Mouse (Mus musculus) stomach, embryonic 16.5 days (tissue): ENCODE measurements at regions not wholly inside any gene's neighbourhood (a gene's known extent, or its start where the extent isn't known, plus 50 kb on each side); places are given as distances from the start of the nearest gene placed in this dataset.

Experiments used
- ATAC-seq: fragments of 200-750 bp; cut with Nextera tagmentation; 2 replicates; pipeline ENCODE4 v1.8.0; 2017; ENCODE audit warnings: moderate number of reproducible peaks, moderate TSS enrichment; ENCODE audit not compliant: insufficient read depth, low FRiP score
- H3K27ac ChIP-seq: fragments of 300-500 bp; sonication (generic); 2 replicates; pipeline ENCODE4 v1.5.1; 2014; ENCODE audit warnings: low read length
- H3K27me3 ChIP-seq: fragments of 300-500 bp; sonication (generic); 2 replicates; pipeline ENCODE4 v1.6.1; 2014; ENCODE audit warnings: low read length, control low read depth, mixed read lengths; ENCODE audit not compliant: control insufficient read depth, insufficient read depth
- H3K36me3 ChIP-seq: fragments of 300-500 bp; sonication (generic); 2 replicates; pipeline ENCODE4 v1.6.1; 2014; ENCODE audit warnings: low read length; ENCODE audit not compliant: control insufficient read depth, insufficient read depth
- H3K4me1 ChIP-seq: fragments of 300-500 bp; sonication (generic); 2 replicates; pipeline ENCODE4 v1.6.1; 2014; ENCODE audit warnings: low read length, control low read depth, mixed read lengths; ENCODE audit not compliant: control insufficient read depth, insufficient read depth
- H3K4me2 ChIP-seq: fragments of 300-500 bp; sonication (generic); 2 replicates; pipeline ENCODE4 v1.6.1; 2014; ENCODE audit warnings: low read depth, low read length, mixed read lengths
- H3K4me3 ChIP-seq: fragments of 300-500 bp; sonication (generic); replicated peaks from 2 replicates; pipeline ENCODE4 v1.5.1; 2014; ENCODE audit warnings: mild to moderate bottlenecking, low read length
- H3K9ac ChIP-seq: fragments of 300-500 bp; sonication (generic); 2 replicates; pipeline ENCODE4 v1.6.1; 2014; ENCODE audit warnings: low read length
- H3K9me3 ChIP-seq: fragments of 300-500 bp; sonication (generic); replicated peaks from 2 replicates; pipeline ENCODE4 v1.6.1; 2016; ENCODE audit warnings: low read length, control low read depth; ENCODE audit not compliant: control insufficient read depth
- WGBS: fragments of 180-500 bp; shearing (Covaris S2); extraction: QIAGEN DNeasy Blood & Tissue Kit; methylation state at CpG from one replicate; pipeline ENCODE4 v1.1.7; 2014; 5-methylcytosine and 5-hydroxymethylcytosine counted together

DNA sequence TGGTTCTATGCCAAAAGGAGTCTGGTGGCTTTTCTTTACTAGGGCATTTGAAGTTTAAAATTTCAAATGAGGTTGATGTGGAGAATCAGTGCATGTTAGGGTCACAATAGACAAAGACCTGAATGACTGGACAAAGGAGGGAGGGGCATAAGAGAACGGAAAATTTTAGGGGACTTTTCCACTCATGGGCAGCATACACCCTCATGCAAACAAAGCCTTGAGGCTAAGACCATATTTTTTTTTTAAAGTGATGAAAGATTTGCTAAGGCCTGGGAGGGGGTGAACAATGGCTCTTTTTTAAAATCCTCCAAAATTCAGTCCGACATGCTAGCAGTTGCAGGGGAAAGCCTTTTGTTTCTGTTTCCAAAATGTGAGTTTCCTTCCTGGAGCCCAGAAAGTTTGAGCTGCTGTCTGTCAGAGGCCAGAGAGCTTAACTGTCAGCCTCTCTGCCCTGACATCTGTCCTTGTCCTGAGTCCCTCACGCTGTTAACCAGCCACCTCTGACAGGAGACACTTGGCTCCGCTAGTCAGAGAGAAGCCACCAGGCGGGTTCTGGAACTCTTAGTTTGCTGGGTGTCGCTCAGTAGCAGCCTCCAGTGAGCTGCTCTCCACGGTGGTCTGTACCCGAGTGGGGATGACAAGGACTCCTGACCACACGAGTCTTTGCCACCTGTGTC lies 92.3 kb downstream of the 1700020N01Rik start:
- no peak for ATAC-seq
- H3K4me1 ChIP-seq = peaks cover 4% of the 10 kb centered on the region
- H3K27me3 ChIP-seq = no peaks in the 10 kb centered on the region
- no peak overlapping the region for H3K4me3 ChIP-seq
- no peaks in the 10 kb centered on the region for H3K36me3 ChIP-seq
- no peak overlapping the region for H3K4me2 ChIP-seq
- H3K27ac ChIP-seq = no peak overlapping the region
- WGBS = 32% methylated on average over 9 of the region's 9 CpGs
- no peaks in the 10 kb centered on the region for H3K9me3 ChIP-seq
- H3K9ac ChIP-seq = peak overlapping the region; percentile 41; the same call in 1 of the 2 replicates

DNA sequence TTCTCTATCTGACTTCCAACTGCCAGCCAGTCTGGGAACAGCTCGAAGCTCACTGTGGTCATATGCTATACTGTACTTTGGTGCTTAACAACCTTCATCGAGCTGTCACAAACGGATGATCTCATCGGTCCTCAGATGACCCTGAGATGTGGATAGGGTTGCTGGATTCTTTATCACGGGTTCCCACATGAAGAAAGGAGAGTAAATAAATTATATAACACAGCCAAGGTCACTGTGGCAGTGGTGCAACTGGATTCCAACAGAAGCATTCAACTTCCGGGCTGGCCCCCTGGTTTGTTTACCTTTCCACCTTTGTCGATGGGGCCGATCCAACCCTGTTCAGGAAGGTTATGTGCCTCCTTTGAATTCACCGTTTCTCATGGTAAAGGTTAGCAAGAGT lies 93.1 kb downstream of the 1700020N01Rik start:
- 19% methylated on average over 9 of the region's 9 CpGs for WGBS
- no peak overlapping the region for H3K4me3 ChIP-seq
- peaks cover 4% of the 10 kb centered on the region for H3K4me1 ChIP-seq
- ATAC-seq = peak; percentile 87
- no peaks in the 10 kb centered on the region for H3K9me3 ChIP-seq
- no peak overlapping the region for H3K4me2 ChIP-seq
- no peak overlapping the region for H3K27ac ChIP-seq
- no peaks in the 10 kb centered on the region for H3K36me3 ChIP-seq
- no peaks in the 10 kb centered on the region for H3K27me3 ChIP-seq
- H3K9ac ChIP-seq = no peak overlapping the region

DNA sequence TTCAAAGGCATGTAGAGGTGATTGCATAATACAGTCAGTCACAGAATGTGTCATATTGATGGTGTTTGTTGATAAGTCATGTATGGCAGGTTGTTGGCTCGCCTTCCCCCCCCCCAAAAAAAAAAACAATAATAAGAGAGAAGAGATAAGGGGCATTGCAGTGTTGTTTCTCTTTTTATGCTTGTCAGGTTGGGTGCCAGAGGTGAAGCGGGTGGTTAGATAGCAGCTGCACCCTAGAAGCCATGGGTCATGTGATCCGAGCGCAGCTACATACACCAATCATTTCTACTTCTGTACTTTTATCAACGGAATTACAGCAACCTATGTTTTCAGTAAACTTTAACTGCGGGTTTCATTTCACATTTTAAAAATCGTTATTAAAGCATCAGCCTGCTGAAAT lies 94.5 kb downstream of the 1700020N01Rik start:
- no peak for ATAC-seq
- WGBS = 75% methylated on average over 7 of the region's 7 CpGs
- Histone ChIP-seq H3K4me2 (no peak overlapping the region), H3K4me3 (no peak overlapping the region), H3K27ac (no peak overlapping the region), H3K27me3 (no peaks in the 10 kb centered on the region), H3K9ac (no peak overlapping the region), H3K4me1 (peaks cover 4% of the 10 kb centered on the region), H3K36me3 (no peaks in the 10 kb centered on the region), H3K9me3 (no peaks in the 10 kb centered on the region)

DNA sequence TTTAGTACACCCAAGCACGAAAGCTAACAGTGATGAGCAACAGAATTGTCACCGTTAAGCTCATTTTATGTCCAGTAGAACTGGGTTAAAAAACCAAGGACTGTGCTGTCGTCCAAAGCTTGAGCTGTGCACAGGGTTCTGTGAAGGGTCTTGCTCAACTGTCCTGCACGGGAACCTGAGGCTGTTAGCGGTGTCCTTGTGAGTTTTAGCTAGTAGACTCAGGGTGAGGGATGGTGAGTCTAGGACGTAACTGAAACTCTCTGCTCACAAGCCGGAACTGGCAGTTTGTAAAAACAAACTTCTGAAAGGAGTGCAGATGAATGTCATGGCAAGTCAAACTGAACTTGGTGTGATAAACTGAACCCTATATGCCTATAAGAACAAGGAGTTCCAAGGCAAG lies 95.6 kb downstream of the 1700020N01Rik start:
- ATAC-seq = no peak
- H3K36me3 ChIP-seq = no peaks in the 10 kb centered on the region
- peaks cover 4% of the 10 kb centered on the region for H3K4me1 ChIP-seq
- no peaks in the 10 kb centered on the region for H3K9me3 ChIP-seq
- no peak overlapping the region for H3K4me3 ChIP-seq
- no peak overlapping the region for H3K27ac ChIP-seq
- WGBS = 75% methylated on average over 7 of the region's 7 CpGs
- no peak overlapping the region for H3K4me2 ChIP-seq
- H3K27me3 ChIP-seq = no peaks in the 10 kb centered on the region
- H3K9ac ChIP-seq = no peak overlapping the region

DNA sequence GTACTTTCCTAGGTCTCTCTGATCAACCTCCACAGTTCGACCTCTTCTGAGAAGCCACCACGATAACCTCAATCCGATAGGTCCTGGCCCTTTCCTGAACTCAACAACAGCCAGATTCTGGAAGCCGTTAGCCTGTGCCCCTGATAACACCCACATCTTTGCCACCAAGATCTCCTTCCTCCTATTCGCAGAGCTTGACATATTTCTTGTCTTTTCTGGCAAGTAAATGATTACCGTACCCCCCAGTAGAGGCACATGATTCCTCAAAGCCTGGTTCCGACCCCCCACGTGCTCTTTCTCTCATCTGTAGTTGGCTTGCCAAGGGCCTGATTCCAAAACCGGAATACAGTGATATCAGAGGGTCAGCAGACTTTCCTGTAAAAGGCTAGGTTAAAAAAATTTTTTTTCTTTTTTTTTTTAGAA lies 96.9 kb downstream of the 1700020N01Rik start:
- Histone ChIP-seq H3K4me2 (no peak overlapping the region), H3K36me3 (no peaks in the 10 kb centered on the region), H3K27me3 (no peaks in the 10 kb centered on the region), H3K4me3 (no peak overlapping the region), H3K9ac (no peak overlapping the region), H3K4me1 (peaks cover 4% of the 10 kb centered on the region), H3K9me3 (no peaks in the 10 kb centered on the region), H3K27ac (no peak overlapping the region)
- WGBS = 66% methylated on average over 9 of the region's 9 CpGs
- no peak for ATAC-seq

DNA sequence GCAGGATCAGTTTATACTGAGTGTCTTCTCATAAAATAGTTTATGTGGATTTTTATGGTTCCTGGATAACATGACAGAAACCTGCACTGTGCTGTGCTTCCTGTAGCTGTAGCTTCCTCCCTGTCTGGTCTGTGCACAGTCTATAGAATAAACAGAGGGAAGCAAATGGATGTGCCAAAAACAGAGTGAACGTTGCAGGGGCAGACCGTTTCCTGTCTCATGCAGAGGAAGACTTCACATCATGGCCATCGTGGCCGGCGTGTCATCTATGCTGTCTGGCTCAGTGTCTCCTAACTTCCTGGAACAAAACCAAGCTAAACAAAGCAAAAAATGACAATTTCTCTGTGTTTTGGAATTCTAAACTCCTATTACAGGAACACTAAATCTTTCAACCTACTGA lies 102.2 kb downstream of the 1700020N01Rik start:
- H3K36me3 ChIP-seq = no peaks in the 10 kb centered on the region
- H3K27ac ChIP-seq = peak overlapping the region; percentile 58; the same call in 1 of the 2 replicates
- H3K4me3 ChIP-seq = no peak overlapping the region
- no peak for ATAC-seq
- no peak overlapping the region for H3K4me2 ChIP-seq
- 30% methylated on average over 5 of the region's 5 CpGs for WGBS
- no peaks in the 10 kb centered on the region for H3K27me3 ChIP-seq
- no peaks in the 10 kb centered on the region for H3K9me3 ChIP-seq
- no peak overlapping the region for H3K9ac ChIP-seq
- no peaks in the 10 kb centered on the region for H3K4me1 ChIP-seq

DNA sequence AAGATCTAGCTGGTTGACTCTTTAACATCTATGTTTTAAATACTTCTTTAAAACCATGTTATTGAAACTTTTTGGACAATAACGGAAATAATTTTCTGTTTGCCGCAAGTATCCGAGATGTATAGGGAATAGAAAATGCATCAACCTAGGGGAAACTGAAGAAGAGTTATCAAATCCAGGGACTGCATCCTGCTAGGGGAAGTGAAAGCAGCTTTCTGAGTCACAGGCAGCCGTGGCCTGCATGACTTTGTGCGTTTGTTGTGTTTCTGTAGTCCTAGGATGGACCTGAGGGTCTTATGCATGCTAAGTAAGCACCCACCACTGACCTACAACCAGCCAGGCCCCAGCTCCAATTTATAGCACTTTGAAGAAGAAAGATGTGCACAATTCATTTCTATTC lies 103.7 kb downstream of the 1700020N01Rik start:
- H3K36me3 ChIP-seq = no peaks in the 10 kb centered on the region
- ATAC-seq = no peak
- no peak overlapping the region for H3K9ac ChIP-seq
- H3K9me3 ChIP-seq = no peaks in the 10 kb centered on the region
- H3K27ac ChIP-seq = no peak overlapping the region
- H3K4me3 ChIP-seq = no peak overlapping the region
- H3K4me2 ChIP-seq = no peak overlapping the region
- WGBS = 83% methylated on average over 5 of the region's 5 CpGs
- H3K27me3 ChIP-seq = no peaks in the 10 kb centered on the region
- no peaks in the 10 kb centered on the region for H3K4me1 ChIP-seq

DNA sequence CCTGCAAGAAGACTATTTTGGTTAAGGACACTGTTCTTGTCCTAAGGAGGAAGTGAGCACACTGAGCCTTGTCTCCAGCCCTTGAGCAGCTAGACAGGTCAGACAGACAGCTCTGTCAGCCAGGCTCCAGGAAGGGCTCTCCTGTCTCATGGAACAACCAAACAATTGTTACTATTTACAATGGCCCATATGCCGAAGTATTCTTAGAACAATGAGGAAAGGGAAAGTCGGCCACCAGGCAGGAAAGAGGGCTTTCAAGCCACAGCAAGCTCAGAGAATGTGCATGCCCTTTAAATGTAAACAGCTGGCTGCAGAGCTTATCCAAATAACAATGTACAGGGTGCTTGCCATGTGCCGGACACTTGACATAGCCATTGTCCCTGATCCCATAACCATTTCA lies 108.6 kb downstream of the 1700020N01Rik start:
- Histone ChIP-seq H3K27me3 (no peaks in the 10 kb centered on the region), H3K9me3 (no peaks in the 10 kb centered on the region), H3K4me1 (no peaks in the 10 kb centered on the region), H3K4me2 (no peak overlapping the region), H3K9ac (no peak overlapping the region), H3K36me3 (no peaks in the 10 kb centered on the region), H3K4me3 (no peak overlapping the region), H3K27ac (no peak overlapping the region)
- 18% methylated on average over 3 of the region's 3 CpGs for WGBS
- no peak for ATAC-seq

DNA sequence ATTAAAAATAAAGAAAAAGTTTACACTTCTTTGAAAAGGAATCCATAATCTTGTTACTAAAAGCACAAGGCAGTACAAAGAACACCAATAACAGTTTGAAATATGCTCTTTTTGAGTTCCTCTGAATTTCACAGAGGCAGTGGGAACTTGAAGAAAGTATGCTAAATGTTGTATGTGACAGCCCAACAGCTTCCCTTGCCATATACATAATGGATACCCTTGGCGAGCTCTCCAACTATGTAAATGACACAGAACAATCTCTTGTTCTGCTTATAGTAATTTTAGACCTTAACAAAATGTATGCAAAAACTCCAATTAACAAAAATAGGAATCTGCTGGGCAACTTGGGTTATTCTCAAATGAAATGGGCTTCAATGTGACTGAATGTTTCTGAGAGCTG lies 109.2 kb downstream of the 1700020N01Rik start:
- H3K27ac ChIP-seq = no peak overlapping the region
- no peak overlapping the region for H3K4me3 ChIP-seq
- H3K27me3 ChIP-seq = no peaks in the 10 kb centered on the region
- no peak overlapping the region for H3K4me2 ChIP-seq
- no peak overlapping the region for H3K9ac ChIP-seq
- 70% methylated on average over 1 of the region's 1 CpGs for WGBS
- H3K36me3 ChIP-seq = no peaks in the 10 kb centered on the region
- H3K9me3 ChIP-seq = no peaks in the 10 kb centered on the region
- no peaks in the 10 kb centered on the region for H3K4me1 ChIP-seq
- ATAC-seq = no peak
